Mouse (Mus musculus) gastrocnemius, postnatal 4 days (tissue): Measurements from ENCODE around the gene Hhat. TPM values are rescaled to one million over a fixed set of nuclear protein-coding genes. Genes with fewer than 3 reads are reported as not detected.

Source experiments
- DNase-seq, 2 experiments: peaks; one replicate each; pipeline ENCODE4 v3.0.0; 2021 to 2022; ENCODE audit warnings: low spot score in 2 of 2, mixed read lengths in 2 of 2
- total RNA-seq, 2 experiments: library from RNA; stranded (reverse); gene quantifications; 2 replicates each; pipeline ENCODE4 v1.2.3; 2021

The Hhat gene
- total RNA-seq, 2 experiments from 2014 or later: 6.2 to 8.1 TPM

DNA sequence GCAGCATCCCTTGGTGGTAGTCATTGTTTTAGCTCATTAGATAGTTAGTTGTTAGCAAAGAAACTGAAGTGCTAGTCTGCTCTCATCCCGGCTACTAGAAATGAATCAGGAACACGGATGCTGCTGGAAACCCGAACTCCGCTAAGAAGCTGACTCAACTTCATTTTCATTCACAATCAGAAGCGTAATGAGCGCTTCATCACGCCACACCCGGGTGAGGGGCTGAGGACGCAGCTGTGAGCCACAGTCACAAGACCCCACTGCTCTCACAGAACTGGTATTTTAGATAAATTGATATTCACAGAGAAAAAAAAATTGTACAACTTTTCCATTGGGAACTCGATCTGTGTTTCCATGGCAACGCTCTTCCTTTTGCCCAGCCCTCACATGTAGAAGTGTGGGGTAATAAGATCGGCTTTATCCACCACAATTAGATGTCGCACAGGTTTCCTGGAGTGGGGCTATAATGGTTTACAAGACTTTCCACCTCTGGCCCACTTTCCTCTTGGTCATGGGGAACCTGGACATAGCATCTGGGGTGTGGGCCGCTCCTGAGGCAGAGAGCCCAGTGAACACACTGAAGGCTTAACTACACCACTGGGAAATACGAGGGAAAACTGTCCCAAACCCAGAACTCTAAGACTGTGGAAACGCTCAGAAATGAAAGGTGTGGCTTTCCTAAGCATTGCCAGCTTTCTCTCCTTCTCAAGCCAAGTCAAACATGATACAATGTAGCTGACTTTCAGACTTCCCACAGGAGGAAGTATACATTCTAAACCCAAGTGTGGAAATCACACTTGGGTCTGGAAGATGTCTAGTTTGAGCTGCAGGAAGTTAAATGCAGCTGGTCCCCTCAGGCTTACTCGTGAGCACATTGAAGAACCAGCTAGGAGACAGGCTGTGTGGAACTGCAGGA is 14.3 kb upstream of the Hhat start:
- DNase-seq: peak in 1 of 2 experiments; percentile 32

DNA sequence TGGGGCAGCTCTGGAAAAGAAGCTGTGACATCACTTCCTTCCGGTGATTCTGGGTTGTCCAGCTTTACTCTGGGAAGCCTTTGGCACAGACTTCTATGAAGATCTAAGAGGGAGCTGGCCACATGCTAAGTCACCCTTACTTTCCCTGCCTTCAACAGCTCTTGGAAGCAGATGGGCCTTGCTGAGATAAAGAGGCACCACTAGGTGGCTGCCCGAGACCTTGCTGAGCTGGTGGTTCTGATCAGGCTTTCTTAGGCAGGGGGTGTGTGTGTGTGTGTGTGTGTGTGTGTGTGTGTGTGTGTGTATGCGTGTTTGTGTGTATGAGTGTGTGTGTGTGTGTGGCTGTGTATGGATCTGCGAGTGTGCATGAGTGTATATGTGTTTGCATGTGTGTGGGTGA is 13.4 kb upstream of the Hhat start:
- peak in 1 of 2 experiments; percentile 67 for DNase-seq

DNA sequence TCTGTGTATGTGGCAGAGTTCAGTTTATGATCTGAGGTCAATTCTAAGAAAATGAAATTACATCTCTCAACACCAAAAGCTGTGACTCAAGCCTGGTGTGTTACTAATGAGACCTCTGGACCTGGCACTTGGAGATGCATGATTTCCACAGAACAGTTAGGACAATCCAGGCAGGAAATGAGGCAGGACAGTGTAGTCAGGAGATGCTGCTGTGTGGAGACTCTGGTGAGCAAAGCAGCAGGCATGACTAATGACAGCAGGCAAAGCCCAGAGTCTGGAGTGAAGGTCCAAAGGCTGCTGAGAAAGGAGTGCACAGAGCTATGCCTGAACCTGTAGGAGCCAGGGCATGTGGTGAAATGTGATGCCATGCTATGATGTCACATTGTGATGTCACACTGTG is 10.2 kb upstream of the Hhat start:
- DNase-seq: no peak

DNA sequence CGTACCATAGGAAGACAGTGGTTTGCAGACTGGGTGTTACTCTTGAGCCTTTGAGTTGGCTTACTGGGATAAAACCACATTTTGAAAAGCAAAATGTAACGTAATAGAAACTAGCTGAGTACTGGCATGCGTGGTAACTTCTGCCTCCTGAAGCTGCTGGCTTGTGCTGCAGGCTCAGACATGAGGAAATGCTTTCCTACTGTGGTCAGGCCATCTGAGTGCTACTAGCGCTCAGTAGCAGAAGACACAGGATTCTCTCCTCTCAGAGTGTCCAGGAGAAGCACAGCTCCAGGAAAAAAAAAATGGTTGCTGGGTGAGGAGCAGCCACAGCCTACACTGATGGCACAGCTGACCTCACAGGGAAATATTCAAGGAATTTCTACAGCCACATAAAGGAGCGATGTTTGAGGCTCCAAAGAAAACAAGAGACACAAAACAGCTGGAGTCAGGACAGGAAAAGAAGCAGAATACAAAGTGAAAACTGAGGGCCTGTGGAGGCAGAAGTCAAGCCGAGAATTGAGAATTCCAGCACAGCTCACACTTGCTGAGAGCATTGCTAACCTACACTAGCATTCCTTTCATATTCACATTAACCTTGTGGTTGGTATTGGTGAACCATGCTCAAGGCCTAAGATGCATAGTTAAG is 8.0 kb upstream of the Hhat start:
- DNase-seq: no peak

DNA sequence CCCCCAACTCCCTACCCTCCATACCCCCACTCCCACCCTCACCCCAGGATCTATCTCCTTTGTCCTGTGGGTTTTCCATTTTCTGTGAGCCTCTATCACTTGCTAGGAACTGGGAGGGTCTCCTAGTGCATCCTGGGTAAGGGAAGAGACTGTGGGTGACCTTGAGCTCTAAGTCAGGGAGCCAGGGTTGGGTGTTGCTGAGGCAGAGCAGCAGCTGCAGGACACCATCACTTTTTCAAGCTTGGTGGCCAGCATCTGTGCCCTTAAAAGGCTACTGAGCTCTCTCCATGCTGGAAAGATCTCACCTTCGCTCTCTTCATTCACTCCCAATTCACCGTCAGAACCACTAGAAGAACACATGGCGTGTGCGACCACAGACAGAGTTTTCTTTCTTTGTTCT is 7.2 kb upstream of the Hhat start:
- no peak for DNase-seq

DNA sequence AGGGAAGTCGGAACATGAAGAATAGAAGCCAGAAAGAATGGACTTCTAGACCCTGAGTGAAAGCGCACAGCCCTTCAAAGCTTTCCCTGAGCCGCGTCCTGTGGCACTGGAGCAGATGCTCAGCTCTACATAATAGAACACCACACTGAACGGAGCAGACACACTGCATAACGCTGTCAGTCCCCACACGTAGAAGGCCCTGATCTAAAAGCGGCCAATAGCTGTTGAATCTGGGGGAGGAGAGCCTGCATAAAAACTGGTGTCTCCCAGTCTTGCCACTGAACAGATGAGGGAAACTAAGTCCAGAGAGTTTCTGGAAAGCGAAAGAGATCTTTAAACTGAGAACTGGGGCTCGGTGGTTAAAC is 911 bp downstream of the Hhat start:
- DNase-seq: no peak

DNA sequence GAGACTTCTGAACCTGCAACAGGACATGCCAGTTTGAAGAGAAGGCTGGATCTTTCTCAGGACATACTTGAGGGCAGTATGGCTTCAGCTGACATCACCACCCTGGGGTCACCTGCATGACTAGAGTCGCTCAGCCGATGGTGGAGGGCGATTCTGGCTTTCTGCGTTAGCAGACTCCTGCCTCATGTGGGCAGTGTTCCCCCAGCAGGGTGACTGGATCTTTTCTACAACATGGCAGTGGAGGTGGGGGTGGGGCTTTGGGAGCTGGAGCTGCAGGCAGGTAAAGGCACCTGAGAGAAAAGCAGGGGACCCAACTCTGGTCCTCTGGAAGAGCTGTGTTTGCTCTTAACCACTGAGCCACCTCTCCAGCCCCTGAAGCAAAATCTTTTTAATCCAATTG is 5.5 kb downstream of the Hhat start:
- DNase-seq: no peak

DNA sequence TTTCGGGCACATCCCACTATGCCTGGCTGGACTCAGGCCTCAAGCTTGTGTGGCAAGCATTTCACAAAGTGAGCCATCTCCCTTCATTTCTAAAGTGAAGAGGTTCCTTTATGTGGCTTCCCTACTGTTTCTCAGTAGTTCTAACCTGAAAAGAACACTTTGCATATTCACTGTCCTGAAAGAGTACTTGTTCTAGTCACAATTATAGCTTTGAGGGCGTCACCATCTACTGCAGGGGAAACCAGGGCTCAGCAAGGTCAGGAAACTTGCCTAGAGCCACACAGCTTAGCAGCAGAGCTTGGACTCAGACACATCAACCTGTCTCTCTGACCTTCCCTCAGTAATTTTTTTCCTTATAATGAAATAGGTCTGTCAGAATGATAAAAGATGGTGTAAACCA is 6.5 kb downstream of the Hhat start:
- DNase-seq: no peak

DNA sequence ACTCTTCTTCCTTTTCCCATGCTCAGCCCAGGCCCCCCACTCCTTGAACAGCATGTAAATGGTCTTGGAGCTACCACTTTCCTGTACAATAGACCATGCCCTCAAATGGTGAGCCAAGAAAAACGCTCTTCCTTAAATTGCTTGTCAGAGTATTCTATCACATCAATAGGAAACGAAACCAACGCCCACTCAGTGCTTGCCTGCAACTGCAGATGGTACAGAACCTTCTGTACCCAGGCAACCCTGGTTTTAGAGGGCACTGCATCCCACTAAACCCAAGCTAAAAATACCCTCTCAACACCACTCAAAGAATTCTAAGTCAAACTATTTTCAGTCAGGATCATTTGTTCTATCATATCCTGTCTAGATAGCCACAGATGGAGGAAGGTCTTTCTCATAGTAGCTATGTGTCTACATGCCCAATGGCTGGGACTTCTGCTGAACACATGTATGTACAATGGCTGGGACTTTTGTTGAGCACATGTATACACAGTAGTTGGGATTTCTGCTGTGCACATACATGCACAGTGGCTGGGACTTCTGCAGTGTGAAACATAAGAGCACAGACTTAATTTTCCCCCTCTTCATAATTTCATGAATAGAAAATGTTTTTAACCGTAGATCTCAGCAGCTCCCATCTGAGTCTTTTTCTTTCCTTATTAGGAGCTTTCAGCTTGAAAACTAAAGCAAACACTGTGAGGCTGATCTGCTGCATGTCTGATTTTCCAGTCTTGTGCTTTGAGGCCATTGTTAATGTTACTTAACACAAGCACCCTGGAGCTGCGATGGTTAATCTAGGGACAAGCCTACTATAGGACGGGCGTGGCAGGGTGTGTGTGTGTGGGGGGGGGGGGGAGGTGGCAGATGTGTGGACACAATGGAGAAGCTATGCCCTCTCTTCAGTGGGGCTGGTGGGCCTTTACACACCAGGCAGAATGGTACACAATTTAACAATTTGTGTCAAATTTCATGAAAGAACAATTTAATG is 7.8 kb downstream of the Hhat start:
- DNase-seq: no peak

DNA sequence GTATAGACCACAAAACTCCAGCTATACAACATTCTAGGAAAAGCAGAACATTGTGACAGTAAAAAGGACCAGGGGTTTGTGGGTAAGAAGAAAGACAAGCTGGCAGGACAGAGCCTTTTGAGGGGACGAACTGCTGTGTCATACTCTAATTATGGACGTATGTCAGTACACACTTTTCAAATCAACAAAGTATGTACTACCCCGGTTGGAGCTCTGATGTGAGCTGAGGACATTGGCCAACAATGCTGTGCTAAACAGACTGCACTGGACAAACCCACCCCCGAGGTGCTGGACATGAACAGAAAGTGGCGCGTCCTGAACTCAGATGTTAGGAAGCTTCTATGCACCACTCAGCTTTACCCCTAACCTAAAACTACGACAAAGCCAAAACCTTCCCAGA is 14.3 kb downstream of the Hhat start:
- no peak for DNase-seq

DNA sequence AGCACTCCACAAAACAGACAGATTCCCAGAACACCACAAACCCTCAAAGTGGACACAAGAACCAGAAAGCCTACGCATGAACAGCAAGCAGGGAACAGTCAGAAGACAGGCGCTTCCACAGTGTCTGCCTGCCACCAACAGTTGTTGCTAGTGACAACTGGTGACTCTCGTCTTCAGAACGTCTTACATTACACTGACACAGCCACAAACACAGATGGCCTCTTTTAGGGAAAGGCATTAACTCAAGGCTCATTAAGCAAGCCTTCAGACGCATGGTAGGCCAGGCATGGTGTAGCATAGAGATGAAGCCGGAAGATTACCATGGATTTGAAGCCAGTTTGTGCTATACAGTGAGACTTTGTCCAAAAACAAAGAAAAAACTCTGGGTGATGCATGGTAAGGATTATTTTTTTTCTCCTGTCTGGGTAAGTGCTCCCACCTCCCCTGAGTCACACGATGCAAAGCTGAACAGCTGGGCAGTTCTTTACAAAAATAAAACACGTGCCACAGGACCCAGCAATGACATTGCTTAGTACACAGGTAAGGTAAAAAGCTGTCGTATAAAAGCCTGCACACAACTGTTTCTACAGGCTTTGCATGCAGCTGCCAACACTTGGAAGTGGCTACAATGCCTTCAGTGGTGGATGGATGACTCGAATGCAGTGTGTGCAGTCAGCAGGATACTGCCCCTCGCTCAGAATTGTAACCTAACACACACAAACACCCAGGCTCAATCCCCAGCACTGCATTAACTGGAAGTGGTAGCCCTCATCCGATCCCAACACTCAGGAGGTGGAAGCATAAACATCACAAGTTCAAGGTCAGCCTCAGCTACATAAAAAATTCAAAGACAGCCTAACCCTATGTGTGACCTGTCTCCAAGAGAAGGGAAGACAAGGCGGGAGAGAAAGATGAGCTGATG is 15.1 kb downstream of the Hhat start:
- DNase-seq: no peak

DNA sequence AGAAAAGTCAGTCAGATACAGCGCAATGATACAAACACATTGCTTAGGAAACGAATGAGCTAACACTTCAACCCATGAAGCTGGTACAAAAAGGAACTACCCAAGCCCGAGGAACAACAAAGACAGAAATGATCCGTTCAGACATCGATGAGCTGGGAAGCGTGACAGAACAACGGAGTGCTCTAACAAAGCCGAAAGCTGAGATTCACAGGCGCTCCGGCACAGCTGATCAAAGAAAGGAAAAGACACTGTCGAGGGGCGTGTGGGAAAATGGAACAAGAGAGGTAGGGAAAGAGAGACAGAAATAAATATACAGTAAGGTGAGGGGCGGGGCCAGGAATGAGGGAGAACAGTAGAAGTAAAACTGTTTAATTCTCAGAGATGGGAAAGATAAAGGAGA is 15.8 kb downstream of the Hhat start:
- DNase-seq: no peak

DNA sequence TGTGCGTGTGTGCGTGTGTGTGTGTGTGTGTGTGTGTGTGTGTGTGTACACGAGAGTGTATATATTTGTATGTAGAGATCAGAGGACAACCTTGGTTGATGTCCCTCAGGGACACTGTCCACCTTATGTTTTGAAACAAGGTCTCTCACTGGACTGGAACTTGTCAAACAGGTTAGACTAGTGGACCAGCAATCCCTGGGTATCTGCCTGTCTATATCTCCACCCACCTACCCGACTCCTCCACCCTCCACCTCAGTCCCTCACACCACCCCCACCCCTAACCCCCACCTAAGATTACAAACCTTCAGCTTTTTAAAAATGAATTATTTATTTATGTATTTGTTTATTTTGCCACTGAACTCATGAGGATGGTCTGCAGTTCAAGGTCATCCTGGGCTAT is 16.8 kb downstream of the Hhat start:
- no peak for DNase-seq

DNA sequence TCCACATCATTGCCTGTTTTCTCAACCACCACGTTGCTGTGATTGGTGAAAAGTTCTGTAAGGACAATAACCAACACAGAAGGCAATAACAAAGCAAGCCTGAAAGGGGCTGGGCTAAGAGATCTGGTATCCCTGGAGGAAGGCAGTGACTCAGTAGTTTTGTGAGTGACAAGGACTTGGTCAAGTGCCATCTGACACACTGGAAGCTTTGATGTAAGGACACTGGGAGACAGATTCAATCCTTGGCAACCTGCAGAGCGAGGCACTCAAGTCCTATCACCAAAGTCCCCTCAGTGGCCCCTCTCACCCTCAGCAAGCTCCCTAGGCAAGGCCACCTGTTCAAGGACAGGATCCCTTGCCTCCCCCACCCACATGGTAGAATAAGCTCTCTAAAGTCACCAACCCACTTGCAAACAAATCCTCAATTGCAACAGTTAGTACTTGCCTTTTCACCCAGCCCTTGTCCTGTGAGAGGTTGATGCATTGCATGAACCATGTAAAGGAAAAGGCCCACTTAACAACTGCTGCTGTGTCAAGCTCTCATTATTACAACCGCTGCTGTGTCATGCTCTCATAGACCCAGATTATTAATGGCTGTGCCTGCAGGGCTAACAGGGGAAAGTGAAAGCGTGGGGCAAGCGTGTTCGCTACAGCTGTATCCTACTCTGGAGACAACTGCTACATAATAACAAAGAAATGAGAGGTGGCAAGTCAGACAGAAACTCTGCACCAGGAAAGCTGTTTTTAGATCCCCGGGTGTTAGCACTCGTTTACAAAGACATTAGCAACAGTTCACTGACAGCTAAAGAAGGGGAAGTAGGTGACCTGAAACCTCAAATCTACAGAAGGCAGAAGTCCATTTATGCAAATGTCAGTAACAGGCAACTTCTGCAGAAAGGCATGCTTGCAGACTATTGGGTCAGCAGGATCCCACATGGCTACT is 18.1 kb downstream of the Hhat start:
- DNase-seq: no peak

DNA sequence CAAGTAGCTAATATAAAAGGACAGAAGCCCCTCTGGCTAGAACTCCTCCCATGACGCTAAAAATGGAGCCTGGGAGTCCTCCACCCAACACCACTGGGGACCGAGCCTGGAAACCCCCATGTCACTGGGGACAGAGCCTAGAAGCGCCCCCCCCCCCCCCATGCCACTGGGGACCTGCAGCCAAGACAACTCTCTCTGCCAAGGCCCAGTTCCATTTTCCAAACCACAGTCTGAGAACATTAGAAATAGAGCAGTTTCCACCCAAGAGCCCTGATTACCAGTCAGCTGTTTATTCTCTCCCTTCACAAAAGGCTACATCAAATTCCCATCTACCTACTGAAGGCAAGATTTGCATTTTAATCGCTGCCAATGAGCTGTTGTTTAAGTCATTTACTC is 21.0 kb downstream of the Hhat start:
- no peak for DNase-seq

DNA sequence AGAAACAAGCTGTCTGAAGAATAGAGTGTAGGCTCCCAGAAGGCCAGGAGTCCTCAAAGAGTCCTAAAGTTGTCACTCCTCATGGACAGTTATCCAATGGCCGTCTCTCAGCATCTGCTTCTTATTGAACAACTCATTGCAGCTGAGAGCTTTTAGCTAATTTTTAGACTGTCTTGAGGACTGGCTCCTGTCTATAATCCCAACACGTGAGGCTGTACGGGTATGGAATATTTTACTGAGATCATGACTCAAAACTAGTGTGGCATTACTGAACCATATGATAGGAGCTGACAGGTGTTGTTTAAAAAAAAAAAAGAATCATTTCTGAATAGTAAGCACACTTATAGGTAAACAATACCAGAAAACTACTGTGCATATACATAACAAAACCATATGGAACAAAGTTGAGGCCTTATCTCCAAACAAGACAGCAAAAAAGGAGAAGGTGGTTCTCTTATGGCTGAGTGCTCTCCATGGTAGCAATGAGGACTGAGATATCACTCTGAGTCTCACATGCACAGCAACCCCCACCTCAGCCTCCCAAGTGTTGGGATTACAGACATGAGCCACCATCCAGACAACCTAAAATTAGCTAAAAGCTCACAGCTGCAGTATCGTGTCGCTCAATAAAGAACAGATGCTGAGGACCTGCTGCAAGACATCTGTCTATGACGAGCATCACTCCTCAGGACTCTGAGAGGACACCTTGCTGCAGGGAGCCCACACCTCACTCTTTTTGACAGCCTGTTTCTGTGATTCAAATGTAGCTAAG is 21.6 kb downstream of the Hhat start:
- DNase-seq: no peak

DNA sequence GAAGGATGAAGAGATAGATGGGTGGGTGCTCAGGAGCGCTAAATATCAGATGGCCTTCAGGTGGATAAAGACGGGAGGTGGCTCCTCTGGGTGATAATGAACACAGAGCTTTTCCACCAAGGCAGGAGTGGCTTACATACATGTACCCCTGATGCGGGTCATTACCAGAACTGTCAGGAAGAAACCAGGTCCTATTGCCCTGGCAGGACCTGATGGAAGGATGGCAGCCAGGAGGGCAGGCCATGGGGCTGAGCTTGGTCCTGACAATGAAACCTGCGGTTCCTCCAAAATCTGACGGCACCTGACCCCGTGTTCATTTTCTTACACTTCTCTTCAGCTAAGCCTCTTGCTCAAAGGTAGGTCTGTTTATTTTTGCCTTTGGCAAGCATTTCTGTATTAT is 24.8 kb downstream of the Hhat start:
- DNase-seq: no peak

DNA sequence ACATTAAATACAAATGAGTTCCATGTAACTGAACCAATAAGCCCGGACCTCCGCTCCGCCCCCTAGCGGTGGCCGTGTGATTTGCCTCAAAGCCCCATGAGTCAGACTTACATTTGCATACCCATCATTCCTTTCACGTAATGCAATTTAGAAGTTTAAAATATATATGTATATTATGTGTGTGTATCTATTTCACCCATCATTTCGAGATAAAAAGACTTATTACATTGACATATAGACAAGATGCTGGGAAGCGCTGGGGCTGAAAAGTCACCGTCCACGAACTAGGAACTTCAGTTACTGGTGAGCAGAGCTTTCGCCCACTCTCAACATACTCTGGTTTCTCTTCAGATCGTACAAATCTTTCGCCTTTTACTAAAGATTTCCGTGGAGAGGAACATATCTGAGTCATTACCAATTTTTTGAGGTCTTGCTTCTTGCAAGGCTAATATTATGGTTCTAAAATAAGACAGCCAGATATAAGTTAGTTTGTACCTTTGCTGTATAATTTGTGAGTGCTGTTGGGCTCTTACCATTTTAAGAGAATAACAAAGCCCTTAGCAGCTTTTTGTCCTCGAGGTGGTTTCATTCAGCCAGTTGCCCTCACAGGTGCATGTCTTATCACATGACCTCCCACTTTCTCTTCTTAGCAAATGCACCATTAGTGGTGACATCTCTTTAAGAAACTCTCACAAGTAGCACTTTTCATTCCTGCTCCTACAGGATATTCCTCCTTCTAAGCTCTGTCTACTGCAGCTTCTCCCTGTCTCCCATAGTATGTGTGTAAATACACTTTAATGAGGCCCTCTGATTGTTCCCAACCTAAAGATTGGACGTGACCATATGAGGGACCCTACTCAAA is 25.6 kb downstream of the Hhat start:
- no peak for DNase-seq
